1 mouse cellular context compared by ENCODE assay signal in genomic region chr12:110446290-110447170, GRCm38 (mm10).
TF ChIP-seq lines count a peak whose summit lies in the region.

TSS of gene Ppp2r5c (plus strand) at chr12:110447120.

TF ChIP-seq in MEL, 35 proteins besides CTCF, POLR2A, EP300 and RAD21 (continued from another document):
- TF ChIP-seq RCOR1 (IDR thresholded peaks at IDR 0.05; ENCODE audit: low read depth, low read length) (no peak), TAL1 (IDR thresholded peaks at IDR 0.05; ENCODE audit: low read length) (no peak), CHD2 (IDR thresholded peaks at IDR 0.05; ENCODE audit: low read length) (no peak), JUND (IDR thresholded peaks at IDR 0.05; ENCODE audit: low read depth, low read length) (no peak)
